Mouse (Mus musculus): ENCODE measurements around the gene Acadm. TPM values are rescaled to one million over a fixed set of nuclear protein-coding genes. Genes with fewer than 3 reads are reported as not detected.

Acadm gene
- polyA plus RNA-seq, 1 experiment from 2014 or later = 38.9 TPM

DNA sequence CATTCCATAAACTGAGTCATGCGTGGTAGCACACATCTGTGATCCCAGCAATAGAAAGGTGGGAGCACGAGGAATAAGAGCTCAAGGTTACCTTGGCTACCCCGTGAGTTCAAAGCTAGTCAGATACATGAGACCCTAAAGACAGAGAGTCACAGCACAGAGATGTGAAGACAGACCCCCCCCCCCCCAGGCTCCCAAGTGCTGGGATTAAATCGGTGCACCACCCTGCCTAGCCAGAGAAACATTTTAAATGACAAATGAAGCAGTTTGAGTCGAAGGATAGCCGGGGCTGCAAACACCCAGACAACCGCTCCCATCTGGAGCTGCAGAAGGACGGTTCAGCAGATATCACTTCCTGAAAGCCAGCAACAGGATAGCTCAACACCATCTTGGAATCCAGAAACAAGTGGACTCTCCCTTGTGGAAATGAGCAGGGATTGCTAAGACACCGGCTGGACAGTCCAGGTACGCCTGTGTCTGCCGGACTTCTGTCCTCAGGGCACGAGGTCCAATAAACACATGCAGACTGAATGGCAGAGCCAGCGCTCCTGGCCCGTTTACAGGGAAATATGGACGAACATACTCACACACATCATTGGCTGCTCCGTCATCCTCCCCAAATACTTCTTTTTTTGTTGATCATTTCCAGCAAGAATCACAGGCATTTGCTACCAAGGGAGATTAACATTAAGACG lies 7.2 kb downstream of the Acadm start:
- Histone ChIP-seq H3K9me3 (no peaks in the 10 kb centered on the region), H3K4me3 (no peak overlapping the region), H3K36me3 (no peaks in the 10 kb centered on the region), H3K4me1 (no peaks in the 10 kb centered on the region), H3K9ac (replicated peaks) (no peak overlapping the region), H3K27ac (replicated peaks) (no peak overlapping the region), H3K4me2 (replicated peaks) (no peak overlapping the region), H3K27me3 (no peaks in the 10 kb centered on the region)
- ATAC-seq (replicated peaks) = no peak
- WGBS = 94% methylated on average over 17 of the region's 17 CpGs

DNA sequence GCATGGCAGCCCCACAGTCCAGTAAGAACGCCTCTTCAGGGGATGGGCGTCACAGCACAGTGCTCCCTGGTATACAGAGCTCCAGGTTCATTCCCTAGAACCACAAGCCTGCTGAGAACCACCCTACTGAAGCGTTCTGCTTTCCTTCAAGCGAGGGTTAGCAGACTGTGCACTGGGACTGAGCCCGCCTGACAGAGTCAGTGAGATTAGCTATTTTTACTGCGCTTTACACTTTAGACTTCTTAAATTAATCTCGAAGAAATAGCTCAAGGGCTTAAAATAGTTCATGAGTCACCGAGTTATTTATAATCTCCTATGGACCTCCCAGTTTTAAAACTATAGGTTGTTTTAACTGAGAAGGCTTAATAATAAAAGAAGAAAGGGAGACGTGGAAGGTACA lies 8.6 kb downstream of the Acadm start:
- Histone ChIP-seq H3K27me3 (no peaks in the 10 kb centered on the region), H3K9me3 (no peaks in the 10 kb centered on the region), H3K36me3 (no peaks in the 10 kb centered on the region), H3K4me3 (no peak overlapping the region), H3K9ac (replicated peaks) (no peak overlapping the region), H3K4me2 (replicated peaks) (no peak overlapping the region), H3K27ac (replicated peaks) (no peak overlapping the region), H3K4me1 (no peaks in the 10 kb centered on the region)
- 91% methylated on average over 9 of the region's 9 CpGs for WGBS
- ATAC-seq (replicated peaks) = no peak

GRCm38 (mm10) chr3:153932461-153932860 lies 12.0 kb downstream of the Acadm start:
- no peak overlapping the region for H3K27ac ChIP-seq (replicated peaks)
- H3K9ac ChIP-seq (replicated peaks) = no peak overlapping the region
- no peak overlapping the region for H3K4me2 ChIP-seq (replicated peaks)
- H3K27me3 ChIP-seq = no peaks in the 10 kb centered on the region
- no peaks in the 10 kb centered on the region for H3K9me3 ChIP-seq
- H3K4me3 ChIP-seq = no peak overlapping the region
- 93% methylated on average over 5 of the region's 5 CpGs for WGBS
- no peak for ATAC-seq (replicated peaks)
- no peaks in the 10 kb centered on the region for H3K36me3 ChIP-seq
- no peaks in the 10 kb centered on the region for H3K4me1 ChIP-seq

DNA sequence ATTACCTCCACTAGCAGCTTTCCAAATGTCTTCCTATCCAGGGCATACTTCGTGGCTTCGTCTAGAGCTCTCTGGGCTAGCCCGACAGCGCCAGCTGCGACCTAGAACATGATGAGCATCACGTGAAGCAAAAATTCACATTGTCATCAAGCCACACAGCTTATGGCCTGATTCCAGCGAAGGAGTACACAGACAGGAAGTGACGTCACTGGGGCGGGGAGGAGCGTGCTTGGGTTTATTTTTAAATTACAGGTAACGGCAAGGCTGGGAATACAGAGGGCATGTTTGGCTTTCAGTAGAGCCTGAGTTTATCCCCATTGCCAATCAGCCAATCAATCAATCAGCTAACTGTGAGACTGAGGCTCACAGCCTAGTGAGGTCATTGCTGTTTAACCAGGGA lies 14.9 kb downstream of the Acadm start:
- Histone ChIP-seq H3K27me3 (no peaks in the 10 kb centered on the region), H3K9ac (replicated peaks) (no peak overlapping the region), H3K9me3 (no peaks in the 10 kb centered on the region), H3K4me1 (no peaks in the 10 kb centered on the region), H3K4me3 (no peak overlapping the region), H3K4me2 (replicated peaks) (no peak overlapping the region), H3K27ac (replicated peaks) (no peak overlapping the region), H3K36me3 (no peaks in the 10 kb centered on the region)
- ATAC-seq (replicated peaks) = no peak
- WGBS = 96% methylated on average over 11 of the region's 11 CpGs

DNA sequence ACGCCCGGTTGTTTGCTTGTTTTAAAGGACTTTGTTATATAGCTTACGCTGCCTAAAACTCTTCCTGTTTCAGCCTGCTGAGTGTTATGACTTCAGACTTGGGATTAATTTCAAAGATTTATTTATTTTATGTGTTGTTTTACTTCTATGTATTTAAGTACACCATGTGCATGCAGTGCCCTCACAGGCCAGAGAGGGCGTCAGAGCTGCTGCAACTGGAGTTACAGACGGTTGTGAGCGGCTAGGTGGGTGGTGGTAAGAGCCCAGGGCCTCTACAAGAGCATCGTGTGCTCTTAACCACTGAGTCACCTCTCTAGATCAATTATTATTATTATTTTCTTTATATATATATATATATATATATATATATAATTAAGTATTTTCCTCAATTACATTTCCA lies 18.1 kb downstream of the Acadm start:
- H3K36me3 ChIP-seq = no peaks in the 10 kb centered on the region
- no peak overlapping the region for H3K9ac ChIP-seq (replicated peaks)
- no peak overlapping the region for H3K27ac ChIP-seq (replicated peaks)
- WGBS = 92% methylated on average over 7 of the region's 7 CpGs
- no peaks in the 10 kb centered on the region for H3K4me1 ChIP-seq
- ATAC-seq (replicated peaks) = no peak
- no peaks in the 10 kb centered on the region for H3K27me3 ChIP-seq
- H3K9me3 ChIP-seq = no peaks in the 10 kb centered on the region
- no peak overlapping the region for H3K4me3 ChIP-seq
- H3K4me2 ChIP-seq (replicated peaks) = no peak overlapping the region

DNA sequence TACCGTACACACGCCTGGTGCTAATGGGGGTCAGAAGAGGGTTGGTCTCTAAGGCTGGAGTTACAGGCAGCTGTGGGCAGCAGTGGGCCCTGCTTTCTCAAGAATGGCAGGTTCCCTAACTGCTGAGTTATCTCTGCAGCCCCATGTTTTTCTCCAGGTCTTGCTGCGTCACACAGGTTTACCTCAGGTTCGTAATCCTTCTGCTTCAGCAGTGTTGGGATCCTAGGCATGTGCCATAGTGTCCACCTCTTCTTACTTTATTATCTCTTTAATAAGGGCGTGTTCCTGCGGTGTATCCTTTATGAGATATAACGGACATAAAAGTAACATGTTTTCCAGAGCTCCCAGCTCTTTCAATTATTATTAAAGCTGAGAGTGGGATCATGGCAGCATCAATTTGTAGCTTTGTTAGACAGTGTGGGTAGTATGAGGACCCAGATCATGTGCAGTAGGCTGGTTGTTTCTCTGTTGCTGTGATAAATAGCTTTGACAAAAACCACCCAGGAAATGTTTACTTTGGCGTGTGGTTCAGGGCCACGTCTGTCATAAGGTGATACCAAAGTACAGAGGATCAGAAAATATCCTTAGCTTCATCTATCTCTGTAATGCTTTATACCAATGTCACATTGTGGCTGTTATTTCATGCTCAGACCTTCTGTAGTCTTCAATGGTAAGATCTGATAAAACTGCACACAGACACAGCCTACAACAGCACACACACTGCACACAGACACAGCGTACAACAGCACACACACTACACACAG lies 23.1 kb downstream of the Acadm start:
- Histone ChIP-seq H3K4me1 (no peaks in the 10 kb centered on the region), H3K9ac (replicated peaks) (no peak overlapping the region), H3K4me2 (replicated peaks) (no peak overlapping the region), H3K9me3 (no peaks in the 10 kb centered on the region), H3K27me3 (no peaks in the 10 kb centered on the region), H3K4me3 (no peak overlapping the region), H3K36me3 (no peaks in the 10 kb centered on the region), H3K27ac (replicated peaks) (no peak overlapping the region)
- no peak for ATAC-seq (replicated peaks)
- WGBS = 94% methylated on average over 10 of the region's 10 CpGs

GRCm38 (mm10) chr3:153917200-153917599 lies 27.2 kb downstream of the Acadm start:
- Histone ChIP-seq H3K4me2 (replicated peaks) (no peak overlapping the region), H3K27me3 (no peaks in the 10 kb centered on the region), H3K27ac (replicated peaks) (no peak overlapping the region), H3K9ac (replicated peaks) (no peak overlapping the region), H3K36me3 (no peaks in the 10 kb centered on the region), H3K4me3 (no peak overlapping the region), H3K4me1 (peaks cover 7% of the 10 kb centered on the region), H3K9me3 (no peaks in the 10 kb centered on the region)
- no peak for ATAC-seq (replicated peaks)
- WGBS = 0% methylated on average over 1 of the region's 1 CpGs

DNA sequence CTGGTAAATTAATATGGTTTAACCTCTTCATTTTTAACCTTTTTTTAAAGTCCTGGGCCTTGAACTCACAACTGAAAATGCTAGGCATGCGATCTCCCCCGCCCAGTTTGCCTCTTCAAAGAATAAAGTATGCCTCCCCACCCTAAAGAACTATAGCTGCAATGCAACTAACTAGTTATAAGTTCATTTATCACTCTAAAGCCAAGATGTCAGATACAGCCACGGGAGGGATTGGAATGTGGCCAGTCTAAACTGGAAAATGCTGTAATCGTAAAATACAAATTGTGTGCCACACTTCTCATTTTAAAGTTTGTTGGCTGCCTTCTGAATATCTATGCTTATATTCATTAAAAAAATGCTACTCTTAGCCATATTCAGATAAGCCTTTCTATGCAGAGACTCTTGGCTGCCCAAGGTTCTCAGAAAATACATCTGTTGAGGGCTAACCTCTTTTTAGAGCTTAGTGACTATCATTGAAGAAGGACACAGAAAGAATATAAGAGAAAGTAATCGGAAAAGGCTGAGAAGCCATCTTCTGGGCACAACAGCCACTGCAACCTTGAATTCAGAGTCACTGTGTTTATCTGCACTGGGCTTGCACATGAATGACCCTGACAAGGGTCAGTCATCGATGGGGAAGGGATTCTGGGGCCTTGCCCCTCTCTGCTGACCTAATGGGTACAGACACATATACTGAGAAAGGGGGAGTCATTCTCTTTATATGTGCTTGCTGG lies 30.8 kb downstream of the Acadm start:
- WGBS = 58% methylated on average over 6 of the region's 6 CpGs
- H3K9me3 ChIP-seq = no peaks in the 10 kb centered on the region

DNA sequence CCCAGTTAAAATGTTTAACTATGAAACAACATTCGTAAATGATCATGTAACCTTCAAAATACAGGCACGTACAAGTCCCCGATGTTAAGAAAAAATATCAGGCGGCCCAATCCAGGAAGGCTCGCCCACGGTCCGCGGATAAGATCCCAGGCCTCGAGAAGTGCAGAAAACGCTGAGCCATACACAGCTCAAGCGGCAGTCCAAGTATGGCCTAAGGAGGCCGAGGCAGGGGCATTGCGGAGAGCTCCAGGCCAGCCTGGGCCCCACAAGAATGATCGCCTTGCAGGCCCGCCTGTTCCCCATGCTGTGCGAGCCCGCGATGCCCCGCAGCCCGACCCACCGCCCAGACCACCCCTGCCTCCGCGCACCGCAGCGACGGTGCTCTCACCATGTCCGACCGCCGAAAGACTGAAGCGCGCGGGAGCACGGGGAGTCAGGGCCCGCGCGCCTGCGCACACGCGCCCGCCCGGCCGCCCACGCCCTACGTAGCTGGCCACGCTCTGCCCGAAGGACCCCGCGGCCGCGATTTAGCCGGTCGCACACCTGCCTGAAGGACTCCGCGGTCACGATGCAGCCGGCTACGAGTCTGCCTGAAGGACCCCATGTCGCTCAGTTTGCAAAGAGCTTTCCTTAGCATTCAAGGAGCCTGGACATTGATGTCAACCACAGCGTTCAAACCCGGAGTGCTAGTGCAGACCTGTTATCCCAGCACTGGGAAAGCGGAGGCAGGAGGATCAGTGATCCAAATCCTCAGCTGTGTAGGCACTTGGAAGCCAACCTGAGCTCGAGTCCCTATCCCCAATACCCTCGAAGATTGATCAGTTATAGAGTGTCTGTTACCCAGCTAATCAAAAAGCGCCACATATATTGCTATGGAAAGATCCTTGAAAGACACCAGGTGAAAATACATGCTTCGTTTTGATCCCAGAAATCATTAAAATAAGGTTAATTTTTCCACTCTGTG lies 31.6 kb downstream of the Acadm start, which contains the start of gene Rabggtb:
Gene Rabggtb (minus strand): TSS at position 464 of the 964 bp plus-strand sequence.
- peak within 1 kb of the TSS; percentile 87 for H3K4me3 ChIP-seq
- H3K4me1 ChIP-seq = peaks cover 35% of the 10 kb centered on the region
- H3K27ac ChIP-seq (replicated peaks) = peak within 1 kb of the TSS; percentile 90
- no peaks in the 10 kb centered on the region for H3K9me3 ChIP-seq
- under 1% methylated on average over 65 of the region's 65 CpGs for WGBS
- ATAC-seq (replicated peaks) = peak; percentile 99
- H3K9ac ChIP-seq (replicated peaks) = peak within 1 kb of the TSS; percentile 95
- peak within 1 kb of the TSS; percentile 55 for H3K4me2 ChIP-seq (replicated peaks)
- peaks cover 31% of the 10 kb centered on the region for H3K36me3 ChIP-seq
- no peaks in the 10 kb centered on the region for H3K27me3 ChIP-seq

More for the DNA sequence above, 30.8 kb downstream of the Acadm start:
- H3K4me2 ChIP-seq (replicated peaks) = peak overlapping the region; percentile 55
- no peaks in the 10 kb centered on the region for H3K27me3 ChIP-seq
- H3K36me3 ChIP-seq = peaks cover 22% of the 10 kb centered on the region
- H3K4me3 ChIP-seq = peak overlapping the region; percentile 87
- peaks cover 35% of the 10 kb centered on the region for H3K4me1 ChIP-seq
- ATAC-seq (replicated peaks) = no peak
- H3K27ac ChIP-seq (replicated peaks) = peak overlapping the region; percentile 90
- H3K9ac ChIP-seq (replicated peaks) = peak overlapping the region; percentile 95

DNA sequence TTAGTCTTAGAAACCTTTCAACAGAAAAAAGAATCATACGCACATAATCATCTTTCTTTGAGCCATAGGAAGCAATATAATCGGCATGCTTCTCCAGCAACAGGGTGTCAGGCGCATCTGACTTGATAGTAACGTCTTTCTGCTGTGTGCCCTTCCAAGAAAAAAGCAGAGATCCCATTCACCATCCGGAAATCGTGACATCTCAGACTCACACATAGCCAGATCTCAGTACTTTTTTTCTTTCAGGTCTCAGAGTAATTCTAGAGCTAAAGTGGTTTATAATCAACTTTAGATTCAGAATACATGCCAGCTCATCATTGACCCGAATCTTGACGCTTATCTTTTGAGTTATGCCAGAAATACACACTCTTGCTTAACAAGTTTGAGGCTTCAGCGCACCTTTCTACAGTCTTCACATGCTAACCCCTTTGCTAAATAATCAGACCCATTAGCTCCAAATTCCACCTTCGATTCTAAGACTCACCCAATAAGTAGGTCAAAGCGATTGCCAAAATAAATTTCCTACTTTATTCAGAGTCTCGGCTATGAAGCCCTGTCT lies 32.5 kb downstream of the Acadm start:
- Histone ChIP-seq H3K27me3 (no peaks in the 10 kb centered on the region), H3K9me3 (no peaks in the 10 kb centered on the region), H3K36me3 (peaks cover 36% of the 10 kb centered on the region), H3K27ac (replicated peaks) (peak overlapping the region; percentile 90), H3K4me3 (peak overlapping the region; percentile 87), H3K9ac (replicated peaks) (peak overlapping the region; percentile 95), H3K4me1 (peaks cover 35% of the 10 kb centered on the region), H3K4me2 (replicated peaks) (peak overlapping the region; percentile 55)
- 4% methylated on average over 12 of the region's 12 CpGs for WGBS
- no peak for ATAC-seq (replicated peaks)

DNA sequence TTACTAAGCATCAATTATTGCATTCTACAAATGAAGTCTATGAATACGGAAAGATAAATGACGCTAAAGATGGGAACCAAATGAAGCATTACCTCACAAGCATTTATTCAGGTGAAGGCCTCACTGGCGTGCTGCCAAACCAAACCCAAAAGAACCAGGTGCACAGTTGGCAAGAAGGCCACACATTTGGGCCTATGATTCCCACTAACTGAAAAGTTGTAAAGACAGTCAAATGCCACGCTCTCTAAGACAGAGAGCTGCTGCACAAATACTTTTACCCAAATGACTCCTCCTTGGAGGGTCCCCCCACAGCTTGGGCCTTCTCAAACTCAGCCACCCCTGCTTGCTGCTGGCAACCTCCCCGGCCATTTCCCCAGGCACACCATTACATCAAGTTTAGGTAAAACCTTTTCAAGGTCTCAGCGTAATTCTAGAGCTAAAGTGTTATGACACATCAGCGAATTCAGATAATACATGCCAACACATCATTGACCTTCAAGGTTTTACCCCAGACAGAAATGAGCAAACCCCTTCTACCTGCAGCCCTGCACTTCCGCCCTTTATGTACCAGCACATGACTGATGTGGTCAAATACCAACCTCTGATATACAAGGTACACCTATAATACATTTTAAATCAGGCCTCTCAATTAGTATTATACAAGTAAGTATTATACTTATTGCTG lies 33.1 kb downstream of the Acadm start:
- 50% methylated on average over 8 of the region's 8 CpGs for WGBS
- no peak for ATAC-seq (replicated peaks)
- H3K9ac ChIP-seq (replicated peaks) = peak overlapping the region; percentile 95
- no peak overlapping the region for H3K27ac ChIP-seq (replicated peaks)
- no peaks in the 10 kb centered on the region for H3K9me3 ChIP-seq
- peak overlapping the region; percentile 55 for H3K4me2 ChIP-seq (replicated peaks)
- H3K4me1 ChIP-seq = peaks cover 35% of the 10 kb centered on the region
- H3K36me3 ChIP-seq = peaks cover 43% of the 10 kb centered on the region
- H3K27me3 ChIP-seq = no peaks in the 10 kb centered on the region
- peak overlapping the region; percentile 87 for H3K4me3 ChIP-seq

Measured in forebrain, embryonic 15.5 days (tissue).